ENCODE assay signal across 16 mouse cellular contexts in the genomic region with DNA sequence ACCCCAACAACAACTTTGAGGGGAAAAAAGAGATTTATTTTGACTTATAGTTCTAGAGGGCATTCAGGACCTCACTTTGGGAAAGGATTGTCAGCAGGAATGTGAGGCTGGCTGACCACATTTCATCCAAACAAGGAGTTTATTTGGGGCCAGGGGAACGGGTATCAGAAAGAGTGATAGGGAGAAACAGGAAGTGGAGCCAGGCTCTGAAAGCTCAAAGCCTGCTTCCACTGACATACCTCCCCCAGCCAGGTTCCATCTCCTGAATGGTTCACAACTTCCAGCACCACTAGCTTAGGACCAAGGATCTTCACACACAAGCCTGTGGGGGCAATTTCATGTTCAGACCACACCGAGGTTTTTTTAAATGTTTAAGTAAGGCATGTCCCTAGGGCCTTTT. TPM values are rescaled to one million over a fixed set of nuclear protein-coding genes. Genes with fewer than 3 reads are reported as not detected.
"Had no signal": no experiment of that assay in that cellular context is flagged by ENCODE, and none has a peak within 500 bp of the region (broad histone marks: within the 10 kb centered on the region; RNA-seq: fewer than 3 reads in every experiment).

No protein-coding gene starts in this region.

- H3K27ac ChIP-seq: limb, embryonic 15.5 days; liver, embryonic 15.5 days; midbrain, embryonic 15.5 days; neural tube, embryonic 12.5 days; stomach, postnatal 0 days had no signal

- H3K9me3 ChIP-seq: limb, embryonic 15.5 days; liver, embryonic 15.5 days; midbrain, embryonic 15.5 days; neural tube, embryonic 12.5 days had no signal

- ATAC-seq: midbrain, embryonic 15.5 days had no signal

- H3K36me3 ChIP-seq: limb, embryonic 15.5 days; liver, embryonic 15.5 days; midbrain, embryonic 15.5 days; neural tube, embryonic 12.5 days had no signal

- H3K4me1 ChIP-seq: limb, embryonic 15.5 days; liver, embryonic 15.5 days; midbrain, embryonic 15.5 days; neural tube, embryonic 12.5 days had no signal

- H3K27me3 ChIP-seq: limb, embryonic 15.5 days; liver, embryonic 15.5 days; midbrain, embryonic 15.5 days; neural tube, embryonic 12.5 days had no signal

- DNase-seq: kidney, postnatal 25 days; layer of hippocampus, adult 9-11 months; layer of hippocampus, postnatal 36 days; lung, embryonic 14.5 days; lung, postnatal 10 days; lung, postnatal 4 days; thymus, postnatal 4 days had no signal

- H3K4me3 ChIP-seq: limb, embryonic 15.5 days; liver, embryonic 15.5 days; midbrain, embryonic 15.5 days; neural tube, embryonic 12.5 days had no signal

- H3K9ac ChIP-seq: limb, embryonic 15.5 days; liver, embryonic 15.5 days; lung, embryonic 14.5 days; midbrain, embryonic 15.5 days; neural tube, embryonic 12.5 days had no signal

- H3K4me2 ChIP-seq: limb, embryonic 15.5 days; liver, embryonic 15.5 days; lung, embryonic 14.5 days; midbrain, embryonic 11.5 days; midbrain, embryonic 15.5 days; neural tube, embryonic 12.5 days had no signal

RNA-seq across cellular contexts. Expression of gene Kcnt2, which starts 21.3 kb away (rescaled TPM):
- total RNA-seq: megakaryocyte, adult 5-6 weeks; monocyte, adult 5-6 weeks; neutrophil, adult 5-6 weeks had no signal
